Mouse (Mus musculus) MEL (cell line): ENCODE results near the gene Agpat4. TPM values are rescaled to one million over a fixed set of nuclear protein-coding genes. Genes with fewer than 3 reads are reported as not detected.
A peak's percentile ranks its signal among the peaks of the same experiment; 100 is the strongest.

Experiments
- DNase-seq: peaks from one replicate; pipeline ENCODE4 v3.0.0; 2011; ENCODE audit warnings: low read depth, low spot score
- H3K27ac ChIP-seq: 2 replicates; pipeline ENCODE4 v1.5.1; 2012; ENCODE audit warnings: low read depth, mild to moderate bottlenecking, control low read depth, low read length, moderate library complexity; ENCODE audit not compliant: control insufficient read depth
- H3K27me3 ChIP-seq, 2 experiments: fragments of 150-350 bp in 1 of 2; sonication (generic) in 1 of 2; 2 replicates each; pipeline ENCODE4 v1.6.1; 2012; ENCODE audit warnings: low read length in 2 of 2, mild to moderate bottlenecking in 2 of 2, improper control_type of control experiment in 1 of 2, moderate library complexity in 1 of 2; ENCODE audit not compliant: insufficient read depth in 2 of 2, control insufficient read depth in 1 of 2
- H3K36me3 ChIP-seq, 2 experiments: 2 replicates each; pipeline ENCODE4 v1.6.1; 2012 to 2014; ENCODE audit warnings: low read length in 2 of 2, improper control_type of control experiment in 1 of 2, inconsistent platforms in 1 of 2, mild to moderate bottlenecking in 1 of 2; ENCODE audit not compliant: insufficient read depth in 2 of 2, control insufficient read depth in 1 of 2
- H3K4me1 ChIP-seq, 2 experiments: fragments of 150-350 bp in 1 of 2; sonication (generic) in 1 of 2; 2 replicates each; pipeline ENCODE4 v1.6.1; 2012; ENCODE audit warnings: low read length in 2 of 2, improper control_type of control experiment in 1 of 2, mild to moderate bottlenecking in 1 of 2; ENCODE audit not compliant: insufficient read depth in 2 of 2, control insufficient read depth in 1 of 2
- H3K4me3 ChIP-seq, 2 experiments: fragments of 150-350 bp in 1 of 2; sonication (generic) in 1 of 2; 2 replicates each; pipeline ENCODE4 v1.5.1; 2012; ENCODE audit warnings: low read depth in 2 of 2, low read length in 2 of 2, mild to moderate bottlenecking in 2 of 2, moderate library complexity in 2 of 2, control low read depth in 1 of 2, improper control_type of control experiment in 1 of 2; ENCODE audit not compliant: control insufficient read depth in 1 of 2, insufficient read depth in 1 of 2
- H3K79me2 ChIP-seq: 2 replicates; pipeline ENCODE4 v1.6.1; 2012; ENCODE audit warnings: mild to moderate bottlenecking, low read length, moderate library complexity; ENCODE audit not compliant: control insufficient read depth, poor library complexity, insufficient read depth
- H3K9ac ChIP-seq: 2 replicates; pipeline ENCODE4 v1.6.1; 2012; ENCODE audit warnings: low read depth, mild to moderate bottlenecking, control low read depth, low read length, moderate library complexity; ENCODE audit not compliant: control insufficient read depth, poor library complexity, severe bottlenecking
- H3K9me3 ChIP-seq: fragments of 150-350 bp; sonication (generic); replicated peaks from 2 replicates; pipeline ENCODE4 v1.6.1; 2012; ENCODE audit warnings: mild to moderate bottlenecking, low read length, improper control_type of control experiment, moderate library complexity; ENCODE audit not compliant: insufficient read depth
- BHLHE40 ChIP-seq: IDR thresholded peaks from 2 replicates; pipeline ENCODE4 v1.6.1; 2012; ENCODE audit warnings: low read depth, mild to moderate bottlenecking, inconsistent platforms, low read length, improper control_type of control experiment, borderline replicate concordance
- CHD1 ChIP-seq: IDR thresholded peaks from 2 replicates; pipeline ENCODE4 v1.6.1; 2012; ENCODE audit warnings: low read depth, mild to moderate bottlenecking, inconsistent platforms, low read length, improper control_type of control experiment
- CHD2 ChIP-seq: IDR thresholded peaks from 2 replicates; pipeline ENCODE4 v1.6.1; 2011; ENCODE audit warnings: low read length, improper control_type of control experiment
- CTCF ChIP-seq, 3 experiments: IDR thresholded peaks in 2 of 3; conservative IDR thresholded peaks in 1 of 3; 2 replicates each; pipeline ENCODE4 v1.5.1; 2011 to 2012; ENCODE audit warnings: low read length in 3 of 3, low read depth in 2 of 3, mild to moderate bottlenecking in 2 of 3, improper control_type of control experiment in 1 of 3, inconsistent platforms in 1 of 3, mixed read lengths in 1 of 3, moderate library complexity in 1 of 3; ENCODE audit not compliant: control insufficient read depth in 1 of 3, insufficient read depth in 1 of 3, poor library complexity in 1 of 3, severe bottlenecking in 1 of 3
- E2F4 ChIP-seq: IDR thresholded peaks from 2 replicates; pipeline ENCODE4 v1.6.1; 2011; ENCODE audit warnings: low read depth, low read length, improper control_type of control experiment, borderline replicate concordance
- ELF1 ChIP-seq: IDR thresholded peaks from 2 replicates; pipeline ENCODE4 v1.6.1; 2014; ENCODE audit warnings: low read depth, mild to moderate bottlenecking, inconsistent platforms, low read length, improper control_type of control experiment, moderate library complexity
- EP300 ChIP-seq, 2 experiments: IDR thresholded peaks; 2 replicates each; pipeline ENCODE4 v1.6.1; 2011; ENCODE audit warnings: improper control_type of control experiment in 2 of 2, low read length in 2 of 2, low read depth in 1 of 2, mild to moderate bottlenecking in 1 of 2
- ETS1 ChIP-seq: IDR thresholded peaks from 2 replicates; pipeline ENCODE4 v1.6.1; 2012; ENCODE audit warnings: low read depth, mild to moderate bottlenecking, inconsistent platforms, low read length, improper control_type of control experiment, moderate library complexity
- GABPA ChIP-seq: IDR thresholded peaks from 2 replicates; pipeline ENCODE4 v1.6.1; 2012; ENCODE audit warnings: low read depth, mild to moderate bottlenecking, inconsistent platforms, low read length, improper control_type of control experiment, moderate library complexity
- GATA1 ChIP-seq: IDR thresholded peaks from 2 replicates; pipeline ENCODE4 v1.6.1; 2011; ENCODE audit warnings: low read depth, low read length, improper control_type of control experiment
- HCFC1 ChIP-seq: IDR thresholded peaks from 2 replicates; pipeline ENCODE4 v1.6.1; 2012; ENCODE audit warnings: low read depth, mild to moderate bottlenecking, inconsistent platforms, low read length, improper control_type of control experiment, moderate library complexity
- JUND ChIP-seq: IDR thresholded peaks from 2 replicates; pipeline ENCODE4 v1.6.1; 2011; ENCODE audit warnings: low read depth, mild to moderate bottlenecking, improper control_type of control experiment, low read length
- KAT2A ChIP-seq: conservative IDR thresholded peaks from 2 replicates; pipeline ENCODE4 v1.6.1; 2012; ENCODE audit warnings: low read depth, low read length, improper control_type of control experiment, inconsistent platforms
- MAX ChIP-seq: IDR thresholded peaks from 2 replicates; pipeline ENCODE4 v1.6.1; 2011; ENCODE audit warnings: low read length, improper control_type of control experiment
- MAZ ChIP-seq: IDR thresholded peaks from 2 replicates; pipeline ENCODE4 v1.6.1; 2012; ENCODE audit warnings: low read depth, mild to moderate bottlenecking, inconsistent platforms, low read length, improper control_type of control experiment
- MEF2A ChIP-seq: IDR thresholded peaks from 2 replicates; pipeline ENCODE4 v1.6.1; 2014; ENCODE audit warnings: low read depth, mild to moderate bottlenecking, inconsistent platforms, low read length, improper control_type of control experiment; ENCODE audit not compliant: poor library complexity, insufficient replicate concordance, severe bottlenecking; ENCODE audit errors: extremely low read depth
- MXI1 ChIP-seq: IDR thresholded peaks from 2 replicates; pipeline ENCODE4 v1.6.1; 2011; ENCODE audit warnings: mild to moderate bottlenecking, low read depth, low read length, improper control_type of control experiment
- MYB ChIP-seq: IDR thresholded peaks from 2 replicates; pipeline ENCODE4 v1.6.1; 2011; ENCODE audit warnings: mild to moderate bottlenecking, low read depth, low read length, improper control_type of control experiment
- MYC ChIP-seq: IDR thresholded peaks from 2 replicates; pipeline ENCODE4 v1.6.1; 2011; ENCODE audit warnings: low read depth, mild to moderate bottlenecking, low read length, improper control_type of control experiment, moderate library complexity
- NELFE ChIP-seq: IDR thresholded peaks from 2 replicates; pipeline ENCODE4 v1.6.1; 2011; ENCODE audit warnings: low read depth, low read length, improper control_type of control experiment
- NRF1 ChIP-seq: IDR thresholded peaks from 2 replicates; pipeline ENCODE4 v1.6.1; 2014; ENCODE audit warnings: low read depth, mild to moderate bottlenecking, inconsistent platforms, low read length, improper control_type of control experiment, moderate library complexity; ENCODE audit not compliant: poor library complexity, insufficient read depth, severe bottlenecking
- POLR2A ChIP-seq, 2 experiments: IDR thresholded peaks; 2 replicates each; pipeline ENCODE4 v1.6.1; 2011 to 2012; ENCODE audit warnings: low read length in 2 of 2, mild to moderate bottlenecking in 2 of 2, control low read depth in 1 of 2, improper control_type of control experiment in 1 of 2, low read depth in 1 of 2, moderate library complexity in 1 of 2; ENCODE audit not compliant: control insufficient read depth in 1 of 2, insufficient read depth in 1 of 2, poor library complexity in 1 of 2
- POLR2AphosphoS2 ChIP-seq: IDR thresholded peaks from 2 replicates; pipeline ENCODE4 v1.6.1; 2011; ENCODE audit warnings: low read length, improper control_type of control experiment
- POLR2AphosphoS5 ChIP-seq: IDR thresholded peaks from 2 replicates; pipeline ENCODE4 v1.6.1; 2012; ENCODE audit warnings: low read depth, borderline replicate concordance, mild to moderate bottlenecking, inconsistent platforms, low read length, moderate library complexity, mixed read lengths
- RAD21 ChIP-seq: IDR thresholded peaks from 2 replicates; pipeline ENCODE4 v1.6.1; 2011; ENCODE audit warnings: mild to moderate bottlenecking, low read depth, low read length, improper control_type of control experiment
- RCOR1 ChIP-seq: IDR thresholded peaks from 2 replicates; pipeline ENCODE4 v1.6.1; 2012; ENCODE audit warnings: low read depth, mild to moderate bottlenecking, inconsistent platforms, low read length, improper control_type of control experiment
- SIN3A ChIP-seq: IDR thresholded peaks from 2 replicates; pipeline ENCODE4 v1.6.1; 2012; ENCODE audit warnings: low read length, improper control_type of control experiment, inconsistent platforms
- SMC3 ChIP-seq: IDR thresholded peaks from 2 replicates; pipeline ENCODE4 v1.6.1; 2011; ENCODE audit warnings: low read depth, low read length, improper control_type of control experiment
- TAL1 ChIP-seq: IDR thresholded peaks from 2 replicates; pipeline ENCODE4 v1.6.1; 2012; ENCODE audit warnings: mild to moderate bottlenecking, inconsistent platforms, low read length, moderate library complexity, mixed read lengths
- TBP ChIP-seq: IDR thresholded peaks from 2 replicates; pipeline ENCODE4 v1.8.0; 2011; ENCODE audit warnings: low read depth, low read length, improper control_type of control experiment
- TCF12 ChIP-seq: IDR thresholded peaks from 2 replicates; pipeline ENCODE4 v1.6.1; 2014; ENCODE audit warnings: low read depth, mild to moderate bottlenecking, inconsistent platforms, low read length, improper control_type of control experiment, moderate library complexity
- UBTF ChIP-seq: IDR thresholded peaks from 2 replicates; pipeline ENCODE4 v1.6.1; 2012; ENCODE audit warnings: low read depth, mild to moderate bottlenecking, inconsistent platforms, low read length, improper control_type of control experiment, moderate library complexity, borderline replicate concordance; ENCODE audit not compliant: insufficient read depth
- USF1 ChIP-seq: IDR thresholded peaks from 2 replicates; pipeline ENCODE4 v1.6.1; 2014; ENCODE audit warnings: low read depth, mild to moderate bottlenecking, inconsistent platforms, low read length, improper control_type of control experiment, moderate library complexity
- USF2 ChIP-seq, 2 experiments: IDR thresholded peaks; 2 replicates each; pipeline ENCODE4 v1.6.1; 2011 to 2012; ENCODE audit warnings: improper control_type of control experiment in 2 of 2, low read length in 2 of 2, borderline replicate concordance in 1 of 2, inconsistent platforms in 1 of 2, low read depth in 1 of 2, mild to moderate bottlenecking in 1 of 2; ENCODE audit not compliant: insufficient read depth in 1 of 2
- ZC3H11A ChIP-seq: IDR thresholded peaks from 2 replicates; pipeline ENCODE4 v1.6.1; 2012; ENCODE audit warnings: low read depth, mild to moderate bottlenecking, inconsistent platforms, low read length, improper control_type of control experiment
- ZKSCAN1 ChIP-seq: IDR thresholded peaks from 2 replicates; pipeline ENCODE4 v1.6.1; 2012; ENCODE audit warnings: low read depth, mild to moderate bottlenecking, inconsistent platforms, low read length, improper control_type of control experiment, moderate library complexity
- ZMIZ1 ChIP-seq: IDR thresholded peaks from 2 replicates; pipeline ENCODE4 v1.6.1; 2012; ENCODE audit warnings: low read depth, mild to moderate bottlenecking, inconsistent platforms, low read length, improper control_type of control experiment, moderate library complexity
- ZNF384 ChIP-seq: IDR thresholded peaks from 2 replicates; pipeline ENCODE4 v1.6.1; 2012; ENCODE audit warnings: low read depth, mild to moderate bottlenecking, inconsistent platforms, low read length, improper control_type of control experiment
- polyA plus RNA-seq, 2 experiments: library from polyadenylated mRNA; stranded (reverse) in 1 of 2; unstranded in 1 of 2; fragments of >175 nt in 1 of 2; fragments of >200 nt in 1 of 2; gene quantifications; 2 replicates each; pipeline versions ENCODE4 v1.2.1 to v1.2.4; 2012; ENCODE audit warnings: low replicate concordance in 2 of 2, low read depth in 1 of 2; ENCODE audit not compliant: insufficient read length in 2 of 2, insufficient read depth in 1 of 2, missing spikeins in 1 of 2
- total RNA-seq: library from RNA; depleted of rRNA; stranded (reverse); fragments of 300-350 nt; gene quantifications from 2 replicates; pipeline ENCODE4 v1.2.3, GENCODE M21; 2012

Gene Agpat4
- total and polyA plus RNA-seq, 3 experiments, result 3.3 to 9.3 TPM; not detected in 1

- Histone ChIP-seq H3K9ac (no peak overlapping the region; the same call in 1 of the 2 replicates), H3K4me1 (peaks cover 16 to 21% of the 10 kb centered on the region in 2 experiments), H3K27ac (peak overlapping the region; percentile 58), H3K4me3 (no peak overlapping the region), H3K9me3 (no peaks in the 10 kb centered on the region), H3K36me3 (peaks cover 0 to 21% of the 10 kb centered on the region in 2 experiments; a peak in 2 of 4 replicates), H3K79me2 (no peaks in the 10 kb centered on the region), H3K27me3 (no peaks in the 10 kb centered on the region)
- DNase-seq, result peak; percentile 67
- no peak for TF ChIP-seq MAZ
- no peak for TF ChIP-seq USF2 (IDR thresholded peaks at IDR 0.05; ENCODE audit: borderline replicate concordance in 1 of 2, insufficient read depth in 1 of 2, low read depth in 1 of 2, low read length in 2 of 2)
- TF ChIP-seq ZC3H11A, result no peak
- peak; percentile 41; the same call in 1 of the 2 replicates for TF ChIP-seq SIN3A
- peak; percentile 75 for TF ChIP-seq GATA1
- no peak for TF ChIP-seq KAT2A
- TF ChIP-seq ZMIZ1, result no peak
- TF ChIP-seq CHD2, result no peak
- peak; percentile 46; the same call in 1 of the 2 replicates for TF ChIP-seq RCOR1
- TF ChIP-seq TBP, result no peak
- TF ChIP-seq ZNF384, result no peak
- no peak for TF ChIP-seq CHD1
- TF ChIP-seq HCFC1, result no peak
- TF ChIP-seq MXI1, result no peak
- TF ChIP-seq EP300 (IDR thresholded peaks at IDR 0.05; ENCODE audit: low read depth in 1 of 2, low read length in 2 of 2), result peak; percentile 80 to 85
- no peak for TF ChIP-seq USF1
- TF ChIP-seq E2F4, result no peak
- TF ChIP-seq TCF12, result peak; percentile 77
- TF ChIP-seq POLR2AphosphoS5, result no peak
- TF ChIP-seq POLR2A (IDR thresholded peaks at IDR 0.05; ENCODE audit: control insufficient read depth in 1 of 2, insufficient read depth in 1 of 2, low read depth in 1 of 2, low read length in 2 of 2, poor library complexity in 1 of 2), result no peak
- no peak for TF ChIP-seq MEF2A
- TF ChIP-seq POLR2AphosphoS2, result no peak
- no peak for TF ChIP-seq CTCF (IDR thresholded peaks at IDR 0.05 in 2 of 3, conservative IDR thresholded peaks at IDR 0.05 in 1 of 3; ENCODE audit: control insufficient read depth in 1 of 3, insufficient read depth in 1 of 3, low read depth in 2 of 3, low read length in 3 of 3, poor library complexity in 1 of 3, severe bottlenecking in 1 of 3)
- TF ChIP-seq JUND, result no peak
- peak; percentile 69 for TF ChIP-seq MYB
- TF ChIP-seq GABPA, result no peak
- TF ChIP-seq RAD21, result no peak
- no peak for TF ChIP-seq SMC3
- TF ChIP-seq MAX, result no peak
- no peak for TF ChIP-seq NELFE
- TF ChIP-seq UBTF, result no peak
- peak; percentile 20; the same call in 1 of the 2 replicates for TF ChIP-seq TAL1
- TF ChIP-seq ZKSCAN1, result no peak
- TF ChIP-seq ELF1, result no peak
- TF ChIP-seq ETS1, result peak; percentile 68
- TF ChIP-seq NRF1, result no peak
- TF ChIP-seq MYC, result peak; percentile 17; the same call in 1 of the 2 replicates
- no peak for TF ChIP-seq BHLHE40
These were observed 67.4 kb downstream of the Agpat4 start for GRCm38 (mm10) chr17:12185855-12186254.
